Mouse (Mus musculus) stomach, embryonic 16.5 days (tissue): ENCODE data around the gene Defa23. TPM values are rescaled to one million over a fixed set of nuclear protein-coding genes. Genes with fewer than 3 reads are reported as not detected.
"Not testable (repeated sequence)": the region's sequence is repeated elsewhere in the genome, so short reads cannot be mapped to it uniquely, and the experiment has no call there.

Experiments used
- ATAC-seq: fragments of 200-750 bp; cut with Nextera tagmentation; 2 replicates; pipeline ENCODE4 v1.8.0; 2017; ENCODE audit warnings: moderate number of reproducible peaks, moderate TSS enrichment; ENCODE audit not compliant: insufficient read depth, low FRiP score
- H3K27ac ChIP-seq: fragments of 300-500 bp; sonication (generic); 2 replicates; pipeline ENCODE4 v1.5.1; 2014; ENCODE audit warnings: low read length
- H3K27me3 ChIP-seq: fragments of 300-500 bp; sonication (generic); 2 replicates; pipeline ENCODE4 v1.6.1; 2014; ENCODE audit warnings: low read length, control low read depth, mixed read lengths; ENCODE audit not compliant: control insufficient read depth, insufficient read depth
- H3K36me3 ChIP-seq: fragments of 300-500 bp; sonication (generic); 2 replicates; pipeline ENCODE4 v1.6.1; 2014; ENCODE audit warnings: low read length; ENCODE audit not compliant: control insufficient read depth, insufficient read depth
- H3K4me1 ChIP-seq: fragments of 300-500 bp; sonication (generic); 2 replicates; pipeline ENCODE4 v1.6.1; 2014; ENCODE audit warnings: low read length, control low read depth, mixed read lengths; ENCODE audit not compliant: control insufficient read depth, insufficient read depth
- H3K4me2 ChIP-seq: fragments of 300-500 bp; sonication (generic); 2 replicates; pipeline ENCODE4 v1.6.1; 2014; ENCODE audit warnings: low read depth, low read length, mixed read lengths
- H3K4me3 ChIP-seq: fragments of 300-500 bp; sonication (generic); replicated peaks from 2 replicates; pipeline ENCODE4 v1.5.1; 2014; ENCODE audit warnings: mild to moderate bottlenecking, low read length
- H3K9ac ChIP-seq: fragments of 300-500 bp; sonication (generic); 2 replicates; pipeline ENCODE4 v1.6.1; 2014; ENCODE audit warnings: low read length
- H3K9me3 ChIP-seq: fragments of 300-500 bp; sonication (generic); replicated peaks from 2 replicates; pipeline ENCODE4 v1.6.1; 2016; ENCODE audit warnings: low read length, control low read depth; ENCODE audit not compliant: control insufficient read depth
- WGBS: fragments of 180-500 bp; shearing (Covaris S2); extraction: QIAGEN DNeasy Blood & Tissue Kit; methylation state at CpG from one replicate; pipeline ENCODE4 v1.1.7; 2014; 5-methylcytosine and 5-hydroxymethylcytosine counted together
- polyA plus RNA-seq: library from polyadenylated mRNA; unstranded; fragments of >200 nt; fragmentation: Nextera tagmentation; extraction: Ambion mirVana; gene quantifications from 2 replicates; pipeline ENCODE4 v1.2.1, GENCODE M21; 2015

Gene Defa23
- not detected in 2 replicates for polyA plus RNA-seq

GRCm38 (mm10) chr8:21054747-21055146 is at the start of gene Defa23:
Gene Defa23 (plus strand): TSS chr8:21055047.
- H3K27ac ChIP-seq, ATAC-seq, H3K4me1 ChIP-seq, H3K36me3 ChIP-seq, H3K27me3 ChIP-seq, H3K9ac ChIP-seq, H3K4me3 ChIP-seq, H3K4me2 ChIP-seq, H3K9me3 ChIP-seq: not testable (repeated sequence)
- WGBS, result no CpG with 5 or more reads among the region's 1 CpGs

- Histone ChIP-seq H3K36me3 (no peaks in the 10 kb centered on the region), H3K4me3 (no peak overlapping the region), H3K9ac (no peak overlapping the region), H3K27me3 (no peaks in the 10 kb centered on the region), H3K4me1 (no peaks in the 10 kb centered on the region), H3K27ac (no peak overlapping the region), H3K4me2 (no peak overlapping the region), H3K9me3 (no peaks in the 10 kb centered on the region)
- no peak for ATAC-seq
- 22% methylated on average over 1 of the region's 1 CpGs for WGBS
These were observed 48.0 kb upstream of the Defa23 start for GRCm38 (mm10) chr8:21006801-21007200.

- not testable (repeated sequence) for H3K9me3 ChIP-seq, H3K27ac ChIP-seq, H3K9ac ChIP-seq, H3K36me3 ChIP-seq, H3K4me2 ChIP-seq, H3K4me3 ChIP-seq, ATAC-seq, H3K27me3 ChIP-seq, H3K4me1 ChIP-seq
- WGBS, result 45% methylated on average over 6 of the region's 6 CpGs
These were observed 46.3 kb upstream of the Defa23 start for GRCm38 (mm10) chr8:21008578-21008977.

GRCm38 (mm10) chr8:21010548-21010947 is 44.3 kb upstream of the Defa23 start:
- H3K4me1 ChIP-seq, ATAC-seq, H3K27me3 ChIP-seq, H3K9ac ChIP-seq, H3K4me3 ChIP-seq, H3K4me2 ChIP-seq, H3K36me3 ChIP-seq, H3K27ac ChIP-seq, H3K9me3 ChIP-seq: not testable (repeated sequence)
- 63% methylated on average over 1 of the region's 1 CpGs for WGBS

GRCm38 (mm10) chr8:21025245-21025644 is 29.6 kb upstream of the Defa23 start, which contains the start of gene Defa21:
Gene Defa21 (plus strand): TSS chr8:21025545.
- not testable (repeated sequence) for H3K9ac ChIP-seq, H3K9me3 ChIP-seq, H3K4me3 ChIP-seq, H3K4me1 ChIP-seq, H3K27me3 ChIP-seq, H3K27ac ChIP-seq, ATAC-seq, H3K4me2 ChIP-seq, H3K36me3 ChIP-seq
- WGBS, result no CpG with 5 or more reads among the region's 1 CpGs

GRCm38 (mm10) chr8:21064738-21065137 is 9.9 kb downstream of the Defa23 start, which contains the start of gene Defa35:
Gene Defa35 (plus strand): TSS chr8:21065038.
- 82% methylated on average over 1 of the region's 1 CpGs for WGBS
- H3K9ac ChIP-seq, ATAC-seq, H3K4me3 ChIP-seq, H3K4me1 ChIP-seq, H3K9me3 ChIP-seq, H3K27ac ChIP-seq, H3K27me3 ChIP-seq, H3K4me2 ChIP-seq, H3K36me3 ChIP-seq: not testable (repeated sequence)

- not testable (repeated sequence) for H3K27ac ChIP-seq, H3K36me3 ChIP-seq, ATAC-seq, H3K4me2 ChIP-seq, H3K4me1 ChIP-seq, H3K4me3 ChIP-seq, H3K9ac ChIP-seq, H3K27me3 ChIP-seq, H3K9me3 ChIP-seq
These were observed 29.3 kb downstream of the Defa23 start, which contains the start of gene Defa25 for GRCm38 (mm10) chr8:21084142-21084541. Gene Defa25 (plus strand): TSS chr8:21084442.

GRCm38 (mm10) chr8:21093106-21093505 is 38.3 kb downstream of the Defa23 start:
- no peaks in the 10 kb centered on the region for H3K36me3 ChIP-seq
- no peaks in the 10 kb centered on the region for H3K4me1 ChIP-seq
- no peak overlapping the region for H3K9ac ChIP-seq
- H3K9me3 ChIP-seq, result no peaks in the 10 kb centered on the region
- H3K27me3 ChIP-seq, result no peaks in the 10 kb centered on the region
- no peak for ATAC-seq
- 37% methylated on average over 4 of the region's 4 CpGs for WGBS
- H3K4me2 ChIP-seq, result no peak overlapping the region
- H3K4me3 ChIP-seq, result no peak overlapping the region
- H3K27ac ChIP-seq, result no peak overlapping the region

- not testable (repeated sequence) for ATAC-seq, H3K4me2 ChIP-seq, H3K4me1 ChIP-seq, H3K9me3 ChIP-seq, H3K4me3 ChIP-seq, H3K9ac ChIP-seq, H3K27me3 ChIP-seq, H3K36me3 ChIP-seq, H3K27ac ChIP-seq
- WGBS, result no CpG with 5 or more reads among the region's 2 CpGs
These were observed 41.1 kb downstream of the Defa23 start, which contains the start of gene Gm14851 for GRCm38 (mm10) chr8:21095950-21096349. Gene Gm14851 (minus strand): TSS chr8:21096050.
